Mouse (Mus musculus): ENCODE data around the gene Gpr1. TPM values are rescaled to one million over a fixed set of nuclear protein-coding genes. Genes with fewer than 3 reads are reported as not detected.
"Not testable (repeated sequence)": the region's sequence is repeated elsewhere in the genome, so short reads cannot be mapped to it uniquely, and the experiment has no call there.

Gene Gpr1
- polyA plus RNA-seq, 1 experiment from 2014 or later: 0.35 TPM

GRCm38 (mm10) chr1:63140231-63140630 lies 74.1 kb downstream of the Gpr1 start:
- H3K4me1 ChIP-seq (replicated peaks; ENCODE audit: control insufficient read depth, insufficient read depth, low read length): no peaks in the 10 kb centered on the region
- no peaks in the 10 kb centered on the region for H3K9me3 ChIP-seq (ENCODE audit: control insufficient read depth, low read length)
- H3K4me2 ChIP-seq (ENCODE audit: low read depth, low read length, severe bottlenecking): no peak overlapping the region
- H3K27ac ChIP-seq (ENCODE audit: low read depth, low read length): no peak overlapping the region
- no peak overlapping the region for H3K9ac ChIP-seq (ENCODE audit: low read length)
- DNase-seq (ENCODE audit: low spot score): no peak
- ATAC-seq (replicated peaks; ENCODE audit: low FRiP score): no peak
- no peaks in the 10 kb centered on the region for H3K27me3 ChIP-seq (ENCODE audit: control insufficient read depth, insufficient read depth, low read length)
- H3K36me3 ChIP-seq (ENCODE audit: control insufficient read depth, insufficient read depth, low read length): peaks cover 2% of the 10 kb centered on the region; the same call in 1 of the 2 replicates
- 97% methylated on average over 13 of the region's 13 CpGs for WGBS
- no peak overlapping the region for H3K4me3 ChIP-seq (ENCODE audit: low read depth, low read length)

- not testable (repeated sequence) for H3K9ac ChIP-seq (ENCODE audit: low read length); ATAC-seq (replicated peaks; ENCODE audit: low FRiP score); H3K27ac ChIP-seq (ENCODE audit: low read depth, low read length); H3K27me3 ChIP-seq (ENCODE audit: control insufficient read depth, insufficient read depth, low read length); H3K4me1 ChIP-seq (replicated peaks; ENCODE audit: control insufficient read depth, insufficient read depth, low read length); H3K4me2 ChIP-seq (ENCODE audit: low read depth, low read length, severe bottlenecking); H3K9me3 ChIP-seq (ENCODE audit: control insufficient read depth, low read length); H3K4me3 ChIP-seq (ENCODE audit: low read depth, low read length); DNase-seq (ENCODE audit: low spot score); H3K36me3 ChIP-seq (ENCODE audit: control insufficient read depth, insufficient read depth, low read length)
- WGBS: 94% methylated on average over 1 of the region's 1 CpGs
Observed at GRCm38 (mm10) chr1:63138586-63138985, 75.8 kb downstream of the Gpr1 start.

GRCm38 (mm10) chr1:63137971-63138370 lies 76.4 kb downstream of the Gpr1 start:
- Histone ChIP-seq H3K9ac (ENCODE audit: low read length) (no peak overlapping the region), H3K27ac (ENCODE audit: low read depth, low read length) (no peak overlapping the region), H3K36me3 (ENCODE audit: control insufficient read depth, insufficient read depth, low read length) (no peaks in the 10 kb centered on the region; the same call in 1 of the 2 replicates), H3K27me3 (ENCODE audit: control insufficient read depth, insufficient read depth, low read length) (no peaks in the 10 kb centered on the region), H3K4me1 (replicated peaks; ENCODE audit: control insufficient read depth, insufficient read depth, low read length) (no peaks in the 10 kb centered on the region), H3K4me2 (ENCODE audit: low read depth, low read length, severe bottlenecking) (no peak overlapping the region), H3K9me3 (ENCODE audit: control insufficient read depth, low read length) (no peaks in the 10 kb centered on the region), H3K4me3 (ENCODE audit: low read depth, low read length) (no peak overlapping the region)
- 89% methylated on average over 2 of the region's 2 CpGs for WGBS
- ATAC-seq (replicated peaks; ENCODE audit: low FRiP score) (no peak), DNase-seq (ENCODE audit: low spot score) (no peak)

GRCm38 (mm10) chr1:63134530-63134929 lies 79.8 kb downstream of the Gpr1 start:
- no peak for ATAC-seq (replicated peaks; ENCODE audit: low FRiP score)
- WGBS: 85% methylated on average over 3 of the region's 3 CpGs
- DNase-seq (ENCODE audit: low spot score): no peak

More at GRCm38 (mm10) chr1:63134530-63134929, 79.8 kb downstream of the Gpr1 start:
- Histone ChIP-seq H3K4me1 (replicated peaks; ENCODE audit: control insufficient read depth, insufficient read depth, low read length) (no peaks in the 10 kb centered on the region; the same call in 1 of the 2 replicates), H3K36me3 (ENCODE audit: control insufficient read depth, insufficient read depth, low read length) (no peaks in the 10 kb centered on the region; the same call in 1 of the 2 replicates), H3K4me3 (ENCODE audit: low read depth, low read length) (no peak overlapping the region), H3K9me3 (ENCODE audit: control insufficient read depth, low read length) (no peaks in the 10 kb centered on the region), H3K9ac (ENCODE audit: low read length) (no peak overlapping the region), H3K27me3 (ENCODE audit: control insufficient read depth, insufficient read depth, low read length) (no peaks in the 10 kb centered on the region), H3K27ac (ENCODE audit: low read depth, low read length) (no peak overlapping the region), H3K4me2 (ENCODE audit: low read depth, low read length, severe bottlenecking) (no peak overlapping the region)

Small RNAs within 50 kb of the gene (microRNA-seq; reads per million reads assigned to microRNA genes)
- gene Gm24557 (ENCODE audit: insufficient number of aligned reads) (not detected), gene Gm27512 (ENCODE audit: insufficient number of aligned reads) (not detected)

Other genes starting within 250 kb of the Gpr1 start
- gene Ino80d, start 99.9 kb downstream of the Gpr1 start, polyA plus RNA-seq (2014; fragmentation: Nextera tagmentation; extraction: Ambion mirVana): 12.3 and 12.6 TPM in 2 replicates
- 502 and 538 TPM in 2 replicates for gene Eef1b2, start 37.7 kb downstream of the Gpr1 start, polyA plus RNA-seq (2014; fragmentation: Nextera tagmentation; extraction: Ambion mirVana)
- gene Ndufs1, start 37.7 kb downstream of the Gpr1 start, polyA plus RNA-seq (2014; fragmentation: Nextera tagmentation; extraction: Ambion mirVana): 136 and 137 TPM in 2 replicates
- gene Zdbf2, start 58.7 kb upstream of the Gpr1 start, polyA plus RNA-seq (2014; fragmentation: Nextera tagmentation; extraction: Ambion mirVana): 25.8 and 26.7 TPM in 2 replicates
- 8.9 and 11.1 TPM in 2 replicates for gene Adam23, start 231.3 kb upstream of the Gpr1 start, polyA plus RNA-seq (2014; fragmentation: Nextera tagmentation; extraction: Ambion mirVana)